Mouse (Mus musculus) kidney, adult 9 months (tissue): ENCODE measurements around the gene Slc36a1.

Source experiments
- DNase-seq: peaks from one replicate; pipeline ENCODE4 v3.0.0; 2022

Gene Slc36a1

GRCm38 (mm10) chr11:55204159-55204596, at the start of gene Slc36a1:
Gene Slc36a1, plus strand, starts transcription at chr11:55204350.
- peak; percentile 95 for DNase-seq

GRCm38 (mm10) chr11:55154398-55155069, 49.6 kb upstream of the Slc36a1 start:
- no peak for DNase-seq

- DNase-seq, result peak; percentile 18
These were observed 49.1 kb upstream of the Slc36a1 start for GRCm38 (mm10) chr11:55155070-55155421.

GRCm38 (mm10) chr11:55158785-55159359, 45.3 kb upstream of the Slc36a1 start:
- peak; percentile 91 for DNase-seq

- peak; percentile 43 for DNase-seq
These were observed 41.5 kb upstream of the Slc36a1 start for GRCm38 (mm10) chr11:55162670-55163069.

- peak; percentile 43 for DNase-seq
These were observed 39.4 kb upstream of the Slc36a1 start for GRCm38 (mm10) chr11:55164723-55165122.

GRCm38 (mm10) chr11:55165748-55166147, 38.4 kb upstream of the Slc36a1 start:
- DNase-seq, result no peak

GRCm38 (mm10) chr11:55168504-55168903, 35.6 kb upstream of the Slc36a1 start:
- DNase-seq, result no peak

GRCm38 (mm10) chr11:55168914-55169313, 35.2 kb upstream of the Slc36a1 start:
- DNase-seq, result no peak

GRCm38 (mm10) chr11:55170501-55170900, 33.6 kb upstream of the Slc36a1 start:
- DNase-seq, result no peak

- no peak for DNase-seq
These were observed 25.3 kb upstream of the Slc36a1 start for GRCm38 (mm10) chr11:55178830-55179229.

- no peak for DNase-seq
These were observed 24.3 kb upstream of the Slc36a1 start for GRCm38 (mm10) chr11:55179856-55180255.

- DNase-seq, result no peak
These were observed 21.0 kb upstream of the Slc36a1 start for GRCm38 (mm10) chr11:55183124-55183523.

- no peak for DNase-seq
These were observed 19.9 kb upstream of the Slc36a1 start for GRCm38 (mm10) chr11:55184246-55184645.

GRCm38 (mm10) chr11:55184733-55185291, 19.3 kb upstream of the Slc36a1 start, which contains the start of gene Slc36a2:
Gene Slc36a2, minus strand, starts transcription at chr11:55185077.
- no peak for DNase-seq

GRCm38 (mm10) chr11:55187292-55187691, 16.9 kb upstream of the Slc36a1 start:
- DNase-seq, result no peak

GRCm38 (mm10) chr11:55187777-55188176, 16.4 kb upstream of the Slc36a1 start:
- no peak for DNase-seq

GRCm38 (mm10) chr11:55190216-55190615, 13.9 kb upstream of the Slc36a1 start:
- DNase-seq, result no peak

GRCm38 (mm10) chr11:55197086-55197485, 7.1 kb upstream of the Slc36a1 start:
- DNase-seq, result no peak

- no peak for DNase-seq
These were observed 6.2 kb upstream of the Slc36a1 start for GRCm38 (mm10) chr11:55197740-55198510.

- DNase-seq, result peak; percentile 38
These were observed 452 bp downstream of the Slc36a1 start for GRCm38 (mm10) chr11:55204602-55205001.

GRCm38 (mm10) chr11:55208001-55208690, 4.0 kb downstream of the Slc36a1 start:
- peak; percentile 80 for DNase-seq

- DNase-seq, result no peak
These were observed 4.9 kb downstream of the Slc36a1 start for GRCm38 (mm10) chr11:55209032-55209431.
